Mouse (Mus musculus) cerebellum, adult 2 months (tissue): ENCODE measurements around the gene Atp2a1.

ENCODE experiments used
- CTCF ChIP-seq: fragments of 200-500 bp; IDR thresholded peaks from 2 replicates; pipeline ENCODE4 v1.5.1; 2011; ENCODE audit warnings: low read depth, mild to moderate bottlenecking, control low read depth, low read length, moderate library complexity, borderline replicate concordance; ENCODE audit not compliant: insufficient read depth
- POLR2A ChIP-seq: fragments of 200-500 bp; IDR thresholded peaks from 2 replicates; pipeline ENCODE4 v1.6.1; 2011; ENCODE audit warnings: low read length, control low read depth, borderline replicate concordance; ENCODE audit not compliant: insufficient read depth

DNA sequence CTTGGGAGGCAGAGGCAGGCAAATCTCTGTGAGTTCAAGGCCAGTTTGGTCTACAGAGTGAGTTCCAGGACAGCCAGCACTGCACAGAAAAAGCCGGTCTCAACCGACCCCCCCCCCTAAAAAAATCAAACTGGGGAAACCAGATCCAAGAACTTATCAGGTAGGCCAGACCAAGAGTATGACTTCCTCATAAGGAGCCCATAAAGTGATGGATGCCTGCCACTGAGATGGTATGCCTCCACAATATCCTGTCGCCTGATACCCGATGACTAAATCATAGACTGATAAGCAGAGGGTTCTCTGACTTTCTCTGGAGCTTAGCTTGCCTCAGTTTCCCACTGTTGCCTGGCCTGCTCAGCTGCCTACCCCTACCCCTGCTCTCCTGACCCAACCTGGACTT lies 65.1 kb downstream of the Atp2a1 start:
- TF ChIP-seq CTCF (no peak), POLR2A (no peak)
